13 mouse cellular contexts compared by ENCODE assay signal in genomic region chr2:119161247-119161646, GRCm38 (mm10). TPM values are rescaled to one million over a fixed set of nuclear protein-coding genes. Genes with fewer than 3 reads are reported as not detected.
DNase-seq lines count a peak whose midpoint lies in the region; ATAC-seq lines count a peak whose summit lies in the region.
"Had no signal": no experiment of that assay in that cellular context is flagged by ENCODE, and none has a peak within 500 bp of the region (broad histone marks: within the 10 kb centered on the region; RNA-seq: fewer than 3 reads in every experiment).

No protein-coding gene starts in this region.

- H3K4me1 ChIP-seq in hindbrain, embryonic 10.5 days (replicated peaks) = peaks cover 16% of the 10 kb centered on the region
- H3K4me1 ChIP-seq in hindbrain, embryonic 14.5 days (replicated peaks; ENCODE audit: control insufficient read depth, insufficient read depth, low read length) = peaks cover 4% of the 10 kb centered on the region
- no peaks in the 10 kb centered on the region; the same call in 1 of the 2 replicates for H3K4me1 ChIP-seq in heart, embryonic 11.5 days (ENCODE audit: control insufficient read depth, insufficient read depth, low read length)

- no peaks in the 10 kb centered on the region for H3K36me3 ChIP-seq in hindbrain, embryonic 10.5 days
- H3K36me3 ChIP-seq in hindbrain, embryonic 14.5 days (replicated peaks; ENCODE audit: control insufficient read depth, insufficient read depth) = no peaks in the 10 kb centered on the region
- H3K36me3 ChIP-seq in heart, embryonic 11.5 days (ENCODE audit: control insufficient read depth, insufficient read depth, low read length) = no peaks in the 10 kb centered on the region
- H3K36me3 ChIP-seq: limb, embryonic 12.5 days had no signal

- H3K9ac ChIP-seq in hindbrain, embryonic 14.5 days = no peak overlapping the region
- peak overlapping the region; percentile 61; the same call in 1 of the 2 replicates for H3K9ac ChIP-seq in heart, embryonic 11.5 days (ENCODE audit: low read depth, low read length)
- H3K9ac ChIP-seq: limb, embryonic 12.5 days had no signal

- intact Hi-C loops in heart, postnatal 10 days (cut with DNase I) = no loop called here

- no peaks in the 10 kb centered on the region for H3K9me3 ChIP-seq in hindbrain, embryonic 10.5 days
- H3K9me3 ChIP-seq in hindbrain, embryonic 14.5 days (ENCODE audit: control insufficient read depth, low read length) = no peaks in the 10 kb centered on the region
- H3K9me3 ChIP-seq in heart, embryonic 11.5 days (replicated peaks; ENCODE audit: control insufficient read depth, low read length) = no peaks in the 10 kb centered on the region
- H3K9me3 ChIP-seq: limb, embryonic 12.5 days had no signal

- H3K27me3 ChIP-seq in hindbrain, embryonic 10.5 days (ENCODE audit: insufficient read depth, poor library complexity, severe bottlenecking) = peaks cover 24% of the 10 kb centered on the region
- H3K27me3 ChIP-seq in hindbrain, embryonic 14.5 days (ENCODE audit: control insufficient read depth, insufficient read depth, low read length) = peaks cover 17% of the 10 kb centered on the region; the same call in 1 of the 2 replicates
- H3K27me3 ChIP-seq in heart, embryonic 11.5 days (ENCODE audit: control insufficient read depth, insufficient read depth, low read length) = peaks cover 5% of the 10 kb centered on the region

- no peak for DNase-seq in hindbrain, embryonic 10.5 days (ENCODE audit: low spot score)
- no peak for DNase-seq in hindbrain, embryonic 14.5 days (ENCODE audit: low spot score)
- peak; percentile 51 to 52 for DNase-seq in heart, postnatal 10 days
- peak; percentile 37 to 59 for DNase-seq in kidney, postnatal 4 days
- DNase-seq in left cerebral cortex, adult 18-20 months (ENCODE audit: low spot score in 2 of 2) = no peak
- no peak for DNase-seq in frontal cortex, postnatal 36 days (ENCODE audit: low spot score in 2 of 2)
- no peak for DNase-seq in spleen, adult 12 weeks (ENCODE audit: low spot score)
- DNase-seq: cerebellum, postnatal 10 days had no signal

- ATAC-seq in hindbrain, embryonic 14.5 days (ENCODE audit: low FRiP score) = no peak
- no peak for ATAC-seq in heart, embryonic 11.5 days (replicated peaks; ENCODE audit: insufficient number of reproducible peaks, low FRiP score, low TSS enrichment)

- peak overlapping the region; percentile 35; the same call in 1 of the 2 replicates for H3K27ac ChIP-seq in hindbrain, embryonic 10.5 days
- H3K27ac ChIP-seq in hindbrain, embryonic 14.5 days = no peak overlapping the region
- peak overlapping the region; percentile 37; the same call in 1 of the 2 replicates for H3K27ac ChIP-seq in heart, embryonic 11.5 days (ENCODE audit: low read depth, low read length)
- H3K27ac ChIP-seq: layer of hippocampus, adult 2 months; limb, embryonic 12.5 days had no signal

- no peak overlapping the region for H3K4me2 ChIP-seq in hindbrain, embryonic 14.5 days (replicated peaks)
- no peak overlapping the region for H3K4me2 ChIP-seq in heart, embryonic 11.5 days
- H3K4me2 ChIP-seq: limb, embryonic 12.5 days had no signal

- WGBS in hindbrain, embryonic 10.5 days = 36% methylated on average over 2 of the region's 2 CpGs
- 39% methylated on average over 2 of the region's 2 CpGs for WGBS in hindbrain, embryonic 14.5 days
- 12% methylated on average over 2 of the region's 2 CpGs for WGBS in heart, embryonic 11.5 days (ENCODE audit: insufficient replicate concordance)

- H3K4me3 ChIP-seq in hindbrain, embryonic 10.5 days = no peak overlapping the region
- H3K4me3 ChIP-seq in hindbrain, embryonic 14.5 days (replicated peaks; ENCODE audit: low read length) = no peak overlapping the region
- H3K4me3 ChIP-seq in heart, embryonic 11.5 days (ENCODE audit: low read depth, low read length) = no peak overlapping the region
- H3K4me3 ChIP-seq: layer of hippocampus, adult 2 months; limb, embryonic 12.5 days had no signal

RNA-seq across cellular contexts. Expression of gene Rmdn3, which starts 4.4 kb away (rescaled TPM):
- polyA plus RNA-seq in hindbrain, embryonic 10.5 days (2016; fragmentation: Nextera tagmentation; extraction: Ambion mirVana) = 43.6 and 48.1 TPM in 2 replicates
- polyA plus RNA-seq in hindbrain, embryonic 14.5 days (2014; fragmentation: Nextera tagmentation; extraction: Ambion mirVana) = 39.1 and 42.5 TPM in 2 replicates
- polyA plus RNA-seq in heart, embryonic 11.5 days (2014; fragmentation: Nextera tagmentation; extraction: Ambion mirVana) = 30.3 and 33.3 TPM in 2 replicates
- 10 to 100 TPM; 18.8 to 19.2 TPM for total RNA-seq in heart, postnatal 10 days (2021)
- 10 to 100 TPM; 57.3 to 65.9 TPM for total RNA-seq in left cerebral cortex, adult 18-20 months (2021)

RNA-seq across cellular contexts. Expression of gene Gchfr, which starts 6.3 kb away (rescaled TPM):
- polyA plus RNA-seq in hindbrain, embryonic 10.5 days (2016; fragmentation: Nextera tagmentation; extraction: Ambion mirVana) = 3.3 and 6.1 TPM in 2 replicates
- polyA plus RNA-seq in hindbrain, embryonic 14.5 days (2014; fragmentation: Nextera tagmentation; extraction: Ambion mirVana) = 14.3 and 15.1 TPM in 2 replicates
- 6.4 and 7.4 TPM in 2 replicates for polyA plus RNA-seq in heart, embryonic 11.5 days (2014; fragmentation: Nextera tagmentation; extraction: Ambion mirVana)
- total RNA-seq in heart, postnatal 10 days (2021) = 1 to 10 TPM; 1.3 to 2.9 TPM
- total RNA-seq in left cerebral cortex, adult 18-20 months (2021) = 1 to 10 TPM in 1 of 2 experiments, under 1 TPM in 1; 0.56 to 1.0 TPM
- total RNA-seq: layer of hippocampus, adult 2 months; megakaryocyte, adult 5-6 weeks had no signal

RNA-seq across cellular contexts. Expression of gene Gm14137, which starts 13.1 kb away (rescaled TPM):
- polyA plus RNA-seq in hindbrain, embryonic 10.5 days (2016; fragmentation: Nextera tagmentation; extraction: Ambion mirVana) = 0.75 and 0.85 TPM in 2 replicates
- polyA plus RNA-seq in hindbrain, embryonic 14.5 days (2014; fragmentation: Nextera tagmentation; extraction: Ambion mirVana) = 0.40 and 0.66 TPM in 2 replicates
- 0.25 TPM in 1 of 2 replicates, not detected in the other for polyA plus RNA-seq in heart, embryonic 11.5 days (2014; fragmentation: Nextera tagmentation; extraction: Ambion mirVana)
- not detected for total RNA-seq in heart, postnatal 10 days (2021)
- total RNA-seq in left cerebral cortex, adult 18-20 months (2021) = not detected
- total RNA-seq: hematopoietic stem cell, adult 5-6 weeks; layer of hippocampus, adult 2 months; megakaryocyte, adult 5-6 weeks had no signal

RNA-seq across cellular contexts. Expression of gene Zfyve19, which starts 47.2 kb away (rescaled TPM):
- 52.2 and 57.4 TPM in 2 replicates for polyA plus RNA-seq in hindbrain, embryonic 10.5 days (2016; fragmentation: Nextera tagmentation; extraction: Ambion mirVana)
- polyA plus RNA-seq in hindbrain, embryonic 14.5 days (2014; fragmentation: Nextera tagmentation; extraction: Ambion mirVana) = 51.7 and 61.7 TPM in 2 replicates
- 30.4 and 37.0 TPM in 2 replicates for polyA plus RNA-seq in heart, embryonic 11.5 days (2014; fragmentation: Nextera tagmentation; extraction: Ambion mirVana)
- total RNA-seq in heart, postnatal 10 days (2021) = 10 to 100 TPM; 21.6 TPM
- 10 to 100 TPM; 24.2 to 37.3 TPM for total RNA-seq in left cerebral cortex, adult 18-20 months (2021)

RNA-seq across cellular contexts. Expression of gene Dnajc17, which starts 47.3 kb away (rescaled TPM):
- 22.9 and 24.9 TPM in 2 replicates for polyA plus RNA-seq in hindbrain, embryonic 10.5 days (2016; fragmentation: Nextera tagmentation; extraction: Ambion mirVana)
- 20.1 and 21.5 TPM in 2 replicates for polyA plus RNA-seq in hindbrain, embryonic 14.5 days (2014; fragmentation: Nextera tagmentation; extraction: Ambion mirVana)
- polyA plus RNA-seq in heart, embryonic 11.5 days (2014; fragmentation: Nextera tagmentation; extraction: Ambion mirVana) = 13.5 and 18.4 TPM in 2 replicates
- total RNA-seq in heart, postnatal 10 days (2021) = 10 to 100 TPM; 12.0 to 13.3 TPM
- total RNA-seq in left cerebral cortex, adult 18-20 months (2021) = 10 to 100 TPM; 15.9 to 17.7 TPM

Comparison
In these comparisons a context has a peak if more than half of its experiments do, and no peak if none do; other contexts are left out.
1. DNase-seq: peak in heart, postnatal 10 days (2 of 2) and kidney, postnatal 4 days (2 of 2); none in hindbrain, embryonic 10.5 days (single experiment), hindbrain, embryonic 14.5 days (single experiment), left cerebral cortex, adult 18-20 months (0 of 2), frontal cortex, postnatal 36 days (0 of 2) and spleen, adult 12 weeks (single experiment).